Mouse (Mus musculus) ES-Bruce4 (cell line): ENCODE measurements around the gene Fryl.

Experiments used
- EP300 ChIP-seq: IDR thresholded peaks from 2 replicates; pipeline ENCODE4 v1.6.1; 2011; ENCODE audit warnings: low read depth, low read length; ENCODE audit not compliant: insufficient read depth
- POLR2A ChIP-seq: IDR thresholded peaks from one replicate; pipeline ENCODE4 v1.8.1; 2011; ENCODE audit warnings: low read length; ENCODE audit not compliant: insufficient read depth

DNA sequence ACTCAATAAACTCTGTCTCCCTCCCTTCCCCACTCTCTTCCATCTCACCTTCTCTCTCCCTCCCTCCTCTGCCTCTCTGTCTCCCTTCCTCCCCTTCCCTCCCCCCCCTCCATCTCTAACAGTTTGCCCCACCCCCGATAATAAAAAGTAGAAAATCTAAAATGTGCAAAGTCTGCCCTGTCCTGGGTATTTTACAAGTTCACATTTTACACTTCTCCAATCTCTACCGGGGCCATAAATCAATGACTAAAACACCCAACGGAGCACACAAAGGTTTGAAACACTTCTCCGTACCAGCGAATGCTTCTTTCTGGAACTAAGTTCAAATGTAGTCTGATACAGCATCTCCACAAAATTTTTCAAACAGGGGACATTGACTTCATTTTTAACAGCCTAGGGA is 136.9 kb downstream of the Fryl start:
- TF ChIP-seq EP300 (no peak), POLR2A (no peak)
